Mouse (Mus musculus) retina, adult 2 months (tissue): ENCODE measurements around the gene Camk1g.

ENCODE experiments used
- DNase-seq: peaks from one replicate; pipeline ENCODE4 v3.0.0-alpha.2; 2012; ENCODE audit warnings: low read depth, low spot score

Gene Camk1g

GRCm38 (mm10) chr1:193332671-193333070 is 37.4 kb downstream of the Camk1g start:
- DNase-seq = no peak

GRCm38 (mm10) chr1:193332018-193332417 is 38.1 kb downstream of the Camk1g start:
- DNase-seq = no peak

GRCm38 (mm10) chr1:193330626-193331025 is 39.5 kb downstream of the Camk1g start:
- no peak for DNase-seq

GRCm38 (mm10) chr1:193330172-193330571 is 39.9 kb downstream of the Camk1g start:
- DNase-seq = peak; percentile 30

- no peak for DNase-seq
These were observed 40.5 kb downstream of the Camk1g start for GRCm38 (mm10) chr1:193329557-193329956.

- no peak for DNase-seq
These were observed 42.4 kb downstream of the Camk1g start for GRCm38 (mm10) chr1:193327686-193328085.

GRCm38 (mm10) chr1:193327216-193327615 is 42.9 kb downstream of the Camk1g start:
- DNase-seq = no peak

- no peak for DNase-seq
These were observed 43.5 kb downstream of the Camk1g start for GRCm38 (mm10) chr1:193326456-193327145.

- no peak for DNase-seq
These were observed 44.2 kb downstream of the Camk1g start for GRCm38 (mm10) chr1:193325891-193326290.

- DNase-seq = no peak
These were observed 45.9 kb downstream of the Camk1g start for GRCm38 (mm10) chr1:193324224-193324623.

- DNase-seq = no peak
These were observed 46.4 kb downstream of the Camk1g start for GRCm38 (mm10) chr1:193323686-193324085.

- no peak for DNase-seq
These were observed 49.7 kb downstream of the Camk1g start for GRCm38 (mm10) chr1:193320398-193320797.

GRCm38 (mm10) chr1:193319721-193320120 is 50.4 kb downstream of the Camk1g start:
- DNase-seq = no peak

- DNase-seq = no peak
These were observed 52.9 kb downstream of the Camk1g start for GRCm38 (mm10) chr1:193317159-193317559.

- DNase-seq = no peak
These were observed 53.7 kb downstream of the Camk1g start for GRCm38 (mm10) chr1:193316358-193316750.

- no peak for DNase-seq
These were observed 54.3 kb downstream of the Camk1g start for GRCm38 (mm10) chr1:193315705-193316357.

GRCm38 (mm10) chr1:193311596-193311995 is 58.5 kb downstream of the Camk1g start:
- DNase-seq = no peak

GRCm38 (mm10) chr1:193310519-193311085 is 59.5 kb downstream of the Camk1g start:
- no peak for DNase-seq

- no peak for DNase-seq
These were observed 60.1 kb downstream of the Camk1g start for GRCm38 (mm10) chr1:193309785-193310518.

GRCm38 (mm10) chr1:193306832-193307231 is 63.3 kb downstream of the Camk1g start:
- no peak for DNase-seq

- DNase-seq = no peak
These were observed 64.7 kb downstream of the Camk1g start for GRCm38 (mm10) chr1:193305386-193305785.

- DNase-seq = no peak
These were observed 67.0 kb downstream of the Camk1g start for GRCm38 (mm10) chr1:193303096-193303495.
